Mouse (Mus musculus) hindbrain, embryonic 15.5 days (tissue): Measurements from ENCODE around the gene Hsf2bp. TPM values are rescaled to one million over a fixed set of nuclear protein-coding genes. Genes with fewer than 3 reads are reported as not detected.
A peak's percentile ranks its signal among the peaks of the same experiment; 100 is the strongest.

Source experiments
- ATAC-seq: fragments of 200-750 bp; cut with Nextera tagmentation; 2 replicates; pipeline ENCODE4 v1.8.0; 2017; ENCODE audit warnings: low read depth, moderate number of reproducible peaks, moderate TSS enrichment; ENCODE audit not compliant: low FRiP score
- H3K27ac ChIP-seq: fragments of 300-500 bp; sonication (generic); replicated peaks from 2 replicates; pipeline ENCODE4 v1.5.1; 2015; ENCODE audit warnings: mild to moderate bottlenecking, inconsistent platforms
- H3K27me3 ChIP-seq: fragments of 300-500 bp; sonication (generic); 2 replicates; pipeline ENCODE4 v1.6.1; 2015; ENCODE audit warnings: control low read depth, inconsistent platforms
- H3K36me3 ChIP-seq: fragments of 300-500 bp; sonication (generic); 2 replicates; pipeline ENCODE4 v1.6.1; 2015; ENCODE audit warnings: control low read depth, inconsistent platforms
- H3K4me1 ChIP-seq: fragments of 300-500 bp; sonication (generic); replicated peaks from 2 replicates; pipeline ENCODE4 v1.6.1; 2015; ENCODE audit warnings: control low read depth, inconsistent platforms
- H3K4me2 ChIP-seq: fragments of 300-500 bp; sonication (generic); 2 replicates; pipeline ENCODE4 v1.6.1; 2015; ENCODE audit warnings: moderate library complexity, mild to moderate bottlenecking, inconsistent platforms
- H3K4me3 ChIP-seq: fragments of 300-500 bp; sonication (generic); 2 replicates; pipeline ENCODE4 v1.5.1; 2015; ENCODE audit warnings: mild to moderate bottlenecking, inconsistent platforms
- H3K9ac ChIP-seq: fragments of 300-500 bp; sonication (generic); 2 replicates; pipeline ENCODE4 v1.6.1; 2015; ENCODE audit warnings: inconsistent platforms
- H3K9me3 ChIP-seq: fragments of 300-500 bp; sonication (generic); 2 replicates; pipeline ENCODE4 v1.6.1; 2016; ENCODE audit warnings: control low read depth, inconsistent platforms
- WGBS: fragments of 180-500 bp; shearing (Covaris S2); methylation state at CpG from one replicate; pipeline ENCODE4 v1.1.7; 2015; 5-methylcytosine and 5-hydroxymethylcytosine counted together
- polyA plus RNA-seq: library from polyadenylated mRNA; unstranded; fragments of >200 nt; fragmentation: Nextera tagmentation; extraction: Ambion mirVana; gene quantifications from 2 replicates; pipeline ENCODE4 v1.2.1, GENCODE M21; 2015

Hsf2bp gene
- polyA plus RNA-seq, 1 experiment from 2014 or later: 0.48 TPM

GRCm38 (mm10) chr17:31941616-31942015 lies 94.5 kb downstream of the Hsf2bp start:
- H3K27me3 ChIP-seq: no peaks in the 10 kb centered on the region
- no peak for ATAC-seq
- no peaks in the 10 kb centered on the region for H3K36me3 ChIP-seq
- H3K27ac ChIP-seq: no peak overlapping the region
- no peak overlapping the region for H3K4me3 ChIP-seq
- no peak overlapping the region for H3K9ac ChIP-seq
- H3K9me3 ChIP-seq: no peaks in the 10 kb centered on the region
- no peak overlapping the region for H3K4me2 ChIP-seq
- WGBS: 55% methylated on average over 4 of the region's 4 CpGs
- H3K4me1 ChIP-seq: no peaks in the 10 kb centered on the region

- Histone ChIP-seq H3K9me3 (no peaks in the 10 kb centered on the region), H3K4me1 (no peaks in the 10 kb centered on the region), H3K4me3 (no peak overlapping the region), H3K27me3 (no peaks in the 10 kb centered on the region), H3K4me2 (no peak overlapping the region), H3K9ac (no peak overlapping the region), H3K27ac (no peak overlapping the region), H3K36me3 (no peaks in the 10 kb centered on the region)
- ATAC-seq: no peak
- 74% methylated on average over 4 of the region's 4 CpGs for WGBS
These were observed 95.5 kb downstream of the Hsf2bp start for GRCm38 (mm10) chr17:31940607-31941006.

- H3K4me2 ChIP-seq: no peak overlapping the region
- no peaks in the 10 kb centered on the region for H3K9me3 ChIP-seq
- H3K4me1 ChIP-seq: no peaks in the 10 kb centered on the region
- WGBS: 90% methylated on average over 16 of the region's 16 CpGs
- no peaks in the 10 kb centered on the region for H3K36me3 ChIP-seq
- H3K4me3 ChIP-seq: no peak overlapping the region
- no peak overlapping the region for H3K9ac ChIP-seq
- no peak for ATAC-seq
- H3K27me3 ChIP-seq: no peaks in the 10 kb centered on the region
- no peak overlapping the region for H3K27ac ChIP-seq
These were observed 96.7 kb downstream of the Hsf2bp start for GRCm38 (mm10) chr17:31939292-31940060.

DNA sequence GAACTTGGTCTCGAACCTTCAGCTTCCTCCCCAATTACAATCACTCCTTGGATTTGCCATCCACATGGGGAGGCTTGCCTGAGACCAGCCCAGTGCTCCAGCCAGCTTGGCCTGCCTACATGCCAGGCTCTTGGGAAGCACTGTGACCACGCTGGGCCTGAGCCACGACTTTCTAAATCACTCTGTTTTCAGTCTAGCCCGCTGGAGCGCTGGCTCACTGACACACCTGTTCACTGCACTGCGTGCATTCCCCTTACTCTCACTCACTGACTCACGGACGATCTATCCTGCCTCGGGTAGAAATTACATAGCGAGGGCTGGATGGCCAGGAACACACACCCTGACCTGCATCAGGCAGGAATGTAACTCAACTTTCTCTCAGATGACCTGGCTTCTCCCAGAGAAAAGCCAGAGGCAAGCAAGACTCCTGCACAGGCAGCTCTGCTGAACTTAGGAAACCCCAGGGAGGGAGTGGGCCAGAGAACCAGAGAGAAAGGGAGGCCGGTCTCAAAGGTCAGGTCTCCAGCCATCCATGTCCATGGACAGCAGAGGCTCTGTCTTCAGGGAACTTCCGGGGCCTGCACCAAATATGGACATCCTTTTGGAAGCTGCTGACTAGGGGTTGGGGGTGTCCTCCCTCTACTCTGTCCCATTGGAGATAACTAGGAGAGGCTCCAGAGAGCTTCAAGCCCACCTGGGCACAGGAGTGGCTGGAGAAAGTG lies 97.4 kb downstream of the Hsf2bp start:
- Histone ChIP-seq H3K4me2 (no peak overlapping the region), H3K4me1 (no peaks in the 10 kb centered on the region), H3K27ac (no peak overlapping the region), H3K9ac (no peak overlapping the region), H3K27me3 (no peaks in the 10 kb centered on the region), H3K36me3 (no peaks in the 10 kb centered on the region), H3K4me3 (no peak overlapping the region), H3K9me3 (no peaks in the 10 kb centered on the region)
- no peak for ATAC-seq
- WGBS: 83% methylated on average over 12 of the region's 12 CpGs

DNA sequence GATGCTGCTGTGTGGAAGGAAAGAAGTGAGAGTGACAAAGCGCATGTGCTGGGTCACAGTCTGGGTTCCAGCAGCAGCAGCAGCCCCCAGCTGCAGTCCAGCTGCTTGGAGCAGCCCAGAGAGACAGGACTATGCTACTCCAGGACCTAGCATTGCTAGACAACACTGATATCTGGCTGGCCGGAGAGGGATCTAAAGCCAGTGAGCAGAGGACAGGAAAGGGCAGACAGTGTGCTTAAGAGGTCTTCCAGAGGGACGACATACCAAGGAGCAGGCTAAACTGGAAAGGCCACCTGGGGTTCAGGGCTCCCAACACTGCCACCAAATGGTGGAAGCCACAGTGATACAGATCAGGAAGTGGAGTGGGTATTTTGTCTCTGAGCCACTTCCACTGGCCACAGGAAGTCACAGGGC lies 99.0 kb downstream of the Hsf2bp start:
- Histone ChIP-seq H3K9me3 (no peaks in the 10 kb centered on the region), H3K4me2 (no peak overlapping the region), H3K9ac (no peak overlapping the region), H3K27me3 (no peaks in the 10 kb centered on the region), H3K36me3 (no peaks in the 10 kb centered on the region), H3K4me1 (peaks cover 1% of the 10 kb centered on the region), H3K4me3 (no peak overlapping the region), H3K27ac (no peak overlapping the region)
- 53% methylated on average over 3 of the region's 3 CpGs for WGBS
- no peak for ATAC-seq

DNA sequence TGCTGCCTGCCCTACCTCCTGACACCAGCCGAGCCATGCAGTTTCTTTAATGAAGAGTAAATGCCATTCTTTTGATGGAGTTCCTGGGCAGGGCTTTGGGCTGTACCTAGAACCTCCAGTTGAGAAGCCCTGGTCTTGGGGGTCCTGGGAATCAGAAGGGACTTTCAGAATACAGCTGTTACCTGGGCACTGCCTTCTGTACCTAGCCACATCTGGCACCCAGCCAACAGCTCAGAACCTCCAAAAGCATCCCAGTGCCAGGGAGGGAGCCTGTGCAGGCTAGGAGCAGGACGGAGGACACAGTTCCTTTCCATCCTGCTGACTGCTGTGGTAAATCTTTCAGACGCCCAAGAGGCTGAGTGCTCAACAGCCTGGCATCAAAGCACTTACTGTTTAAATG lies 100.3 kb downstream of the Hsf2bp start:
- Histone ChIP-seq H3K4me2 (no peak overlapping the region), H3K27me3 (no peaks in the 10 kb centered on the region), H3K4me3 (no peak overlapping the region), H3K9ac (no peak overlapping the region), H3K4me1 (peaks cover 9% of the 10 kb centered on the region), H3K36me3 (no peaks in the 10 kb centered on the region), H3K9me3 (no peaks in the 10 kb centered on the region), H3K27ac (no peak overlapping the region)
- WGBS: 72% methylated on average over 3 of the region's 3 CpGs
- no peak for ATAC-seq

DNA sequence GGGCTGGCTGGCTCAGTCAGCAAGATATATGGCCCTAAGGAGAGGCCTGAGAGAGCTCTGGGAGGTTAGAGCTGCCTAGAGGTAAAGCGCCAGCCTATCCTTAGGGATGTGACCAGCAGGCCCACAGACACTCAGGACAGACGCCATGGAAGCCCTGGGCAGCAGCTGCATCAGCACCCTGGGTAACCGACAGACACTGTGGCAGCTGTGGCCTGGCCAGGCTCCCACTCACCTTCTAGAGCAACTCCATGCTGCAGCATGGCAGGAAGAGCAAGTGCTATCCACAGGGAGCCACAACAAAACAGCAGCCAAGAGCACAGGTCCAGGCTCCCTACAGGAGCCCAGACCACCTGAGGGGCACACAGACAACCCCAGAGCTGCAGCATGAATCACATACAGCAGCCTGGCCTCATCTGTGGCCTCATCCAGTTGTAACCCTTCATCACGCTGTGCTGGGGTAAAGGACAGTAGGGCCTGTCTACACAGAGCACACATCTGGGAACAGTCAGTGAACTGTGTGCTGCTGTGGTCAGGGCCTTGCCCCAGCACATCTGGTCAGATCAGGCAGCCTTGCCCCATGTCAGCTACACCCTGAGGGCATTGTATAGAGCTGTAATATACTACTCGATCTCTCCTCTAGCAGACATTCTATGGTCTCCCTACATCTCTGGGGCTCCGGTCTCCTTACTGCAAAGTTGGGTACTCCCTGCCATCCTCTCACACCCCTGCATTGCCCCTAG lies 100.9 kb downstream of the Hsf2bp start:
- Histone ChIP-seq H3K4me3 (no peak overlapping the region), H3K4me2 (no peak overlapping the region), H3K36me3 (no peaks in the 10 kb centered on the region), H3K27ac (no peak overlapping the region), H3K9ac (no peak overlapping the region), H3K9me3 (no peaks in the 10 kb centered on the region), H3K4me1 (peaks cover 9% of the 10 kb centered on the region), H3K27me3 (no peaks in the 10 kb centered on the region)
- WGBS: 66% methylated on average over 6 of the region's 6 CpGs
- no peak for ATAC-seq

DNA sequence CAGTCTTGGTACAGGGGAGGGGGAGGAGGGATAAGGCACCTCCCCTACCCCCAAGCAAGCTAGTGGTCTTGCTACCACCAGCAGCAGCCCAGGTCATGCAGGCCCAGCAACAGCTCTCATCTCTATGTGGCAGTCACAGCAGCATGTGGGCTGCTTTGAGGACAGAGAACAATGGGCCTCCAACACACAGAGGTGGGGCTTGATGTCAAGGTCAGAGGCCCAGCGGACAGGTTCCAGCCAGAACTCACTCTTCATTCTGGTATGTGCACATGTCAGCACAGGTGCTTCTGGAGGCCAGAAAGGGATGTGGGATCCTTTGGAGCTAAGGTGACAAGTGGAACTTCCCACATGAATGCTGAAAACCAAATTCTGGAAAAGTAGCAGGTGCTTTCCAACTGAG lies 102.2 kb downstream of the Hsf2bp start:
- no peak overlapping the region for H3K9ac ChIP-seq
- H3K36me3 ChIP-seq: no peaks in the 10 kb centered on the region
- H3K4me3 ChIP-seq: no peak overlapping the region
- H3K27me3 ChIP-seq: no peaks in the 10 kb centered on the region
- H3K4me1 ChIP-seq: peaks cover 9% of the 10 kb centered on the region
- H3K9me3 ChIP-seq: no peaks in the 10 kb centered on the region
- WGBS: 47% methylated on average over 1 of the region's 1 CpGs
- no peak for ATAC-seq
- no peak overlapping the region for H3K27ac ChIP-seq
- H3K4me2 ChIP-seq: no peak overlapping the region

DNA sequence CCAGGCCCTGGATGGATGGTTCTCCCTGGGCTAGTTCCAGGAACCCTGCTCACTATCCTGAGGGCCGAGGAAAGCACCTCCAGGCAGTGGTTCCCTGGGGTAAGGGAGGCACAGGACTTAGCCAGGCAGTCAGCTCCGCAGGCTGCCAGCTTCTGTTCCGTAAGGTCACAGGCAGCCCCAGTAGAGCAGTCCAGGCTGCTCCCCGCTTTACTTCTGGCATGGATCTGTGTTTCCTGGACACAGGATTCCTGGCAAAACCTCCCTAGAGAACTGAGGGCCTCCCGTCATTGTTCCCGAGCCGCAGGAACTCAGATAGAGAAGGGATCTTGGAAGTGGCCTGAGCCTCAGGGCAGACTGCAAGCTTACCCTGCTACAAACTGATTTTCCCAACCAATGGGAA lies 104.7 kb downstream of the Hsf2bp start:
- Histone ChIP-seq H3K9me3 (no peaks in the 10 kb centered on the region), H3K27me3 (no peaks in the 10 kb centered on the region), H3K27ac (0 out of 2 replicates have a peak overlapping the region, but pooled peaks have one; percentile 6), H3K4me3 (no peak overlapping the region), H3K4me1 (peaks cover 9% of the 10 kb centered on the region), H3K36me3 (no peaks in the 10 kb centered on the region), H3K9ac (no peak overlapping the region), H3K4me2 (no peak overlapping the region)
- no peak for ATAC-seq
- WGBS: 37% methylated on average over 7 of the region's 7 CpGs

DNA sequence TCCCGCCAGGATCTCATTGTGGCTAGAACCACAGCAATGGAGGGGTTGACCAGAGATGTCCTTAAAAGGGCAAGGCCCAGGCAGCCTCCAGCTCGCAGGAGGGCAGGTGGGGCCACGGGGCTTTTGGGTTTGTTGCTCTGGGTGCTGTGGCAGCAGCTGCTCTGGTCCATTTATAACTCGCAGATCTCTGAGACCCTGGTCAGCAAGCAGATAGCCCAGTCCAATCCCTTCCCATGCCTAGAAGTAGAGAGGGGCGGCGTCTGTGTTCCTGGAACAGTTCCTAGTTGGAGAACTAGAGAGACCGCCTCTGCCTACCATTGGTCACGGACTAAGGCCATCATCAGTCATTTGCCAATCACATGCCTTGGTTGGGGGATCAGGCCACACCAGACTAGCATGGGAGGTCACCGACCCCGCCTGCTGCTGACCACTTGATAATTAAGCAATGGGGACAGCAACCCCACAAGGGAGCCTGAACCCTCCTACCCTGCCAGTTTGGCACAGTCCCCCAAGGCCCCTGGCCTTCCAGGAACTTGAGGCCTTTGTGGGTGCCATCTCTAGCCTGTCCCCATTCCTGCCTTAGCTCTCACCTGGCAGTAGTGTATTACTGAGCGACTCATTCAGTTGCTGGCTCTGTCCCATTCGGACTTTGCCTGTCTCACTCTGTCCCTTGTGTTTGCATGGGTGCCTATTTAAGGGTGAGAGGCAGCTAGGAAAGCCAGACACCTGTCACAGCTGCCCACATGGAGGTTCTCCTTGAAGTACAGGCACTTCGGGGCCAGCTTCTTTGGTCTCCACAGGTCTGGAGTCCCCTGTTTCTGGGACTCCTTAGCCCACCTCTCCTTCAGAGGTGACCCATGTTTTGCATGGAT lies 106.1 kb downstream of the Hsf2bp start:
- peaks cover 9% of the 10 kb centered on the region for H3K4me1 ChIP-seq
- no peak overlapping the region for H3K9ac ChIP-seq
- no peaks in the 10 kb centered on the region for H3K9me3 ChIP-seq
- H3K27ac ChIP-seq: no peak overlapping the region
- H3K36me3 ChIP-seq: no peaks in the 10 kb centered on the region
- H3K4me2 ChIP-seq: no peak overlapping the region
- no peak for ATAC-seq
- no peaks in the 10 kb centered on the region for H3K27me3 ChIP-seq
- H3K4me3 ChIP-seq: no peak overlapping the region
- 67% methylated on average over 13 of the region's 13 CpGs for WGBS

DNA sequence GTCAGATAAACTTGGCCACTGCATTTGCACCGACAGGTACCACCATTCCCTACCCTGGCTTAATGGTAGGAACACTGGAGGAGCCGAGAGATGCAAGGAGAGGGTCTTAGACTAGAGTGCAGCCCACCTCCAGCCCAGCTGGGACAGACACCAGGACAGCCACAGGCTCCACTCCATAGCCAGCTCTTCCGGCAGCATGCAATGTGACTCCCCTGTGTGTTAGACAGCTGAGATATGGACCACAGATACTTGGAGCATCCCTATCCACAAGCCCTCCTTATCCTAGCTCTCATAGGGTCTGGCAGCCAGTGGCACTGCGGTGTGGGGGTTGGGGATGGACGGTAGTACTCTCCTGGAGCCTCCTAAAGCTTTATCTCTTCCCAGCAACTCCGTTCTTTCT lies 107.1 kb downstream of the Hsf2bp start:
- H3K27me3 ChIP-seq: no peaks in the 10 kb centered on the region
- 94% methylated on average over 6 of the region's 6 CpGs for WGBS
- H3K4me1 ChIP-seq: peaks cover 9% of the 10 kb centered on the region
- no peak overlapping the region for H3K9ac ChIP-seq
- no peaks in the 10 kb centered on the region for H3K9me3 ChIP-seq
- H3K27ac ChIP-seq: no peak overlapping the region
- no peak overlapping the region for H3K4me2 ChIP-seq
- no peak for ATAC-seq
- no peaks in the 10 kb centered on the region for H3K36me3 ChIP-seq
- H3K4me3 ChIP-seq: no peak overlapping the region
